Mouse (Mus musculus) monocyte, adult 2 months (primary cell): ENCODE data around the gene Cnnm3.

Experiments used
- DNase-seq, 2 experiments: peaks; one replicate each; pipeline ENCODE4 v3.0.0; 2022; ENCODE audit warnings: low spot score in 2 of 2, low read depth in 1 of 2

Gene Cnnm3

GRCm38 (mm10) chr1:36511289-36512021 is at the start of gene Cnnm3:
Gene Cnnm3 (plus strand): TSS chr1:36511867.
- peak; percentile 90 to 96 for DNase-seq

- DNase-seq: no peak
Measured at GRCm38 (mm10) chr1:36465641-36466160, 46.0 kb upstream of the Cnnm3 start.

DNA sequence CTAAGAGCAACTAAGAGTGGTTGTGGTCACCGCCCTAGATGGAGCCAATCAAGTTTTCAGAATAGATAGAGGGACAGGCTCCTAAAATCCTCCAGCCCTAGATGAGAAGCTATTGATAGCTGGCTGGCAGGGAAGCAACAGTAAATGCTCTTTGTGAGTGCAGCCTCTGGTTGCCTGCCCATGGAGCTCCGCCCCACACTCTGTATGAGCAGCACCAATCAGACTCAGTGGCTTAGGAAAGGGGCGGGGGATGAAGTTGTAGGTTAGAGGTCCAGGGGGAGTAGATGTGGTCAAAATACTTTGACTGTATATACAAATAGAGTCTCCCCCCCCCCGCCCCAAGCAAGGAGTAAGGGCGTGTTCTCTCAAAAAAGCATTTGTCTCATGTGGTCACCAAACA is 44.2 kb upstream of the Cnnm3 start:
- DNase-seq: no peak

DNA sequence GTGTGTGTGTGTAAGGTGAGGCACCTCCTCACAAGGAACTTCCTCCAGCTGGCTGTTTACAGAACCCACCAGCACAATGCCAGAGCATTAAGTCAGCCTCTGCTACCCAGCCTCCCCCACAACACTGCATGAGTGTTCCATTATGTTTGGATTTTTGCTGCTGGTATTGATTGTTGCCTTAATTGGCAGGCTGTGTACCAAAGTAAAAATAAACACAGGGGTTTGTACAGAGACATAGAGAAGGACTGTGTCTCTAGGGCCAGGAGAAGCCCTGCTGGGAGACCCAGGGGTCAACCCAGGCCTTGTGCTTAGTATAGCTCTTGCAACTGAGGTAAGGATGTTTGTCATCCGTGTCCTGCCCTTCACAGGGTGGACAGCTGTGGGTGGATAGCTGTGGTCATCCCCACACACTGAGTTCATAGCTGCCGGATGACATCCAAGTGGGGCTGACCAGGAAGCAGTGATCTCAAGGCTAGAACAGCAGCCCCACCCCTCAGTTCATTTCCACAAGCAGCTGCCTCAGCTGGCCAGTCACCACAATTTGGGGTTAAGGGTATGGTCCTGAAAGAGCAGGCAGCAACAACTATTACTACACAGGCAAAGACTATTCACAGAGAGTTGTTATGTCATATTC is 41.7 kb upstream of the Cnnm3 start:
- no peak for DNase-seq

GRCm38 (mm10) chr1:36471181-36472105 is 40.2 kb upstream of the Cnnm3 start, which contains the start of gene Cnnm4:
Gene Cnnm4 (plus strand): TSS chr1:36471620.
- DNase-seq: peak; percentile 56 to 81

- no peak for DNase-seq
Measured at GRCm38 (mm10) chr1:36472106-36472440, 39.6 kb upstream of the Cnnm3 start.

DNA sequence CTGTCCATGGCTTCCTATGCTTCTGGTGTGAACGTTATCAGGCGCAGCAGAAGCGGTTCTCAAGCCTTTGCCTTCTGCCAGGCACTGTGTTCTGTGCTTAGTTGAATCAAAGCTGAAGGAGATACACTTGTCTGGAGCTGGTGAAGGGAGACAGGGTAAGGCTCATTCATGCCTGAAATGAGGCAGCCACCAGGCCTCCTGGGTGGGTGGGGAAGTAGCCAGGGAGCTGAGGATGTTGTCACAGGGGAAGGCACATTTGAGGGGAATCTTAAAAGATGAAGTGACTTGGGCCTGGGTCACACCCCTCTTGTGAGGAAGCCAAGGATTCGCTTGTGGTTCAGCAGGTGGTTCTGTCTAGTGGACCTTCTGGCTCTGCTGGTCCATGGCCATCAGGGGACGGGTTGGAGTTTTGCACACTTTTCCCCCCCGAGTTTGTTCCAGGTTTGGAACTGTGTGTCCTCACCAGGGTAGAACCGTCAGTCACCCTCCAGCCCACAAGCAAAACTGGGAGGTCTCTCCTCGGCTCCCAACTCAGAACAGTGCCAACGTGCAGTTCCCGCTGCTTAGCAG is 38.4 kb upstream of the Cnnm3 start:
- DNase-seq: peak in 1 of 2 experiments; percentile 27

DNA sequence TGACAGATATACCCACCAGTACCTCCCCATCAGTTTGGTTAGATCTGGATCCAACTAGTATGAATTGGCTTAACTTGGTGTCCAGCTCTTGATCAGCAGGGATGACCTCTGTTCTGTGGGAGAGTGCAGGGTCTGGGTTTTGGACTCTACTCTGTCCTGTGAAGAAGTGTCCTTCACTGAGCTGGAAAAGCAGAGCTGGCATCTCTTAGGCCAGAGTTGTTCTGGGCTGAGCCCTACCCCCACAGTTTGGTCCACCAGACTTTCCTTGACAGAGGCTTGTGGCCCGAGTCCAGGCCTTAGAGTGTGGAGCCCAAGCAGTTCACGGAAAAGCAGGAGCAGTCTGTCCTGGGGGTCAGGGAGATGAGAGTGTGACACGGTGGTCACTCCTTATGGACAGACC is 37.0 kb upstream of the Cnnm3 start:
- no peak for DNase-seq

DNA sequence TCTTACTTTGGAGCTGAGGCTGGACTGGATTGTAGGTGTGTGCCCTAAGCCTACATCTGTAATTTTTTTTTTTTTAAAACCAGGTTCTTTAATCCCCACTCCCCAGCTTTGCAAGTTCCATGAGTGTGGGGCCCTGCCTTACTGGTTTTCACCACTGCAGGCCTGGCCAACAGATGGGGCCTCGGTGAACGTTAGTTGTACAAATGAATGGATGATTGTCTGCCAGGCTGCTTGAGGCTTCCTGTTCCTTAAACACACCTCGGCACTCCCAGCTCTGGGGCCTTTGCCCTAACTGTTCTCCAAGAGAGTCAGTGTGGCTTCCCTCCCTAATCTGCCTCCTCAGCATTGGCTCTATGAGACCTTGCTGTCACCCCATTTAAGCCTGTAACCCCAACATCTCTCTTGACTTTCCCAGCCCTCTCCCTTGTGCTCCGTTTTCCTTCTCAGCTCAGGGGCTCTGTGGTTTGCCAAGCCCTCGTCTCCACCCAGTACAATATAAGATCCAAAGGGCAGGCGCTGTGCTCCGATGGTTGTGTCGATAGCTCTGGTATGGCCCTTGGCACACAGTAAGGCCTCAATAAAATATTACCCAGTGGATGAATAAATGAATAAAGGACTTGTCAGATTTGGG is 36.1 kb upstream of the Cnnm3 start:
- DNase-seq: no peak

DNA sequence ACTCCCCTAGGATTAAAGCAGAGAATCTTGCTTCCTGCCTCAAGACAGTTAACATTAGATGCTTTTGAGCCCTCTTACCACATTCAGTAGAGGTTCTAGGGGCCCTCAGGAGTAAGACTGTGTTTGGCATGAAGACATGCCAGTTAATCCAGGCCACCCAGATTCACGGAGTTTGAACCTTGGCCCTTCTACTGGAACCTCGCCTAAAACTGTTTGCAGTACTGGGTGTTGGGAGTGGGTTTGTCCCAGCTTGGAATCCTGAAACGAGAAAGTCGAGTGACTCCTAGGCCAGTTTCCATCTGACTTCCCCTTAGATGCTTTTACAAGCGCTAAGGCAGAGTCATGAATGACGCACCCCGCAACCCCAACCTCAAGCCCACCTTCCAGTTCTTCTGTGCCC is 35.2 kb upstream of the Cnnm3 start:
- no peak for DNase-seq

GRCm38 (mm10) chr1:36478343-36478795 is 33.3 kb upstream of the Cnnm3 start:
- no peak for DNase-seq

GRCm38 (mm10) chr1:36479903-36480899 is 31.5 kb upstream of the Cnnm3 start:
- DNase-seq: no peak

- DNase-seq: no peak
Measured at GRCm38 (mm10) chr1:36483825-36484224, 27.8 kb upstream of the Cnnm3 start.

- DNase-seq: no peak
Measured at GRCm38 (mm10) chr1:36485080-36485479, 26.6 kb upstream of the Cnnm3 start.

DNA sequence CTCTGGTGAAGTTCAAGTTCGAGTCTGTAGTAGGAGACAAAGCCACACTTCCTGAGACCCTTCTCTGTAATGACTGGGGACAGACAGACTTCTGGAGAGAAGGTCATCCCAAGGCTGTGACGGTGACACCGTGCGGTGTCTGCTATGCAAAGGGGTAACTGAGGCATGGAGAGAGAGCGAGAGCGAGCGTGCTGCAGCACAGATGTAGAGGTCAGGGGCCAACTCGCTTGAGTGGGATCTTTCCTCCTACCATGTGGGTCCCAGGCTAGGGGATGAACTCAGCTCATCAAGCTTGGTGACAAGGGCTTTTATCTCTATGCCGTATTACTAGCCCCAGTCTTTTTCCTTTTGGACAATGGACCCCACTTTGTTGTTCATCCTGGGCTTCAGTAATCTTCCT is 24.6 kb upstream of the Cnnm3 start:
- DNase-seq: no peak

- no peak for DNase-seq
Measured at GRCm38 (mm10) chr1:36489661-36490060, 22.0 kb upstream of the Cnnm3 start.

- no peak for DNase-seq
Measured at GRCm38 (mm10) chr1:36492416-36493139, 19.1 kb upstream of the Cnnm3 start.

GRCm38 (mm10) chr1:36493299-36493698 is 18.4 kb upstream of the Cnnm3 start:
- no peak for DNase-seq

- DNase-seq: no peak
Measured at GRCm38 (mm10) chr1:36496719-36497118, 14.9 kb upstream of the Cnnm3 start.
